Mouse (Mus musculus) myocyte (in vitro differentiated cells): Measurements from ENCODE around the gene Cdk17.

Experiments
- MAX ChIP-seq: IDR thresholded peaks from one replicate; pipeline ENCODE4 v1.6.1; 2011; ENCODE audit warnings: low read depth, mild to moderate bottlenecking, control low read depth
- MYOG ChIP-seq, 3 experiments: IDR thresholded peaks; one replicate each; pipeline ENCODE4 v1.6.1; 2011; ENCODE audit warnings: control low read depth in 2 of 3, low read depth in 2 of 3, mild to moderate bottlenecking in 2 of 3; ENCODE audit not compliant: insufficient read length in 2 of 3, control insufficient read depth in 1 of 3, insufficient read depth in 1 of 3
- POLR2A ChIP-seq: IDR thresholded peaks from one replicate; pipeline ENCODE4 v1.6.1; 2011; ENCODE audit warnings: low read depth, mild to moderate bottlenecking, control low read depth, moderate library complexity; ENCODE audit not compliant: insufficient read length
- POLR2AphosphoS2 ChIP-seq: IDR thresholded peaks from one replicate; pipeline ENCODE4 v1.6.1; 2011; ENCODE audit warnings: low read depth, control low read depth; ENCODE audit not compliant: insufficient read length
- TCF12 ChIP-seq: IDR thresholded peaks from one replicate; pipeline ENCODE4 v1.6.1; 2011; ENCODE audit warnings: mild to moderate bottlenecking, control low read depth; ENCODE audit not compliant: poor library complexity, insufficient read depth, severe bottlenecking
- TCF3 ChIP-seq: IDR thresholded peaks from one replicate; pipeline ENCODE4 v1.6.1; 2011; ENCODE audit warnings: low read depth, control low read depth; ENCODE audit not compliant: insufficient read length

GRCm38 (mm10) chr10:93282526-93282964 is 121.9 kb downstream of the Cdk17 start:
- no peak for TF ChIP-seq MAX
- TF ChIP-seq TCF3: no peak
- TF ChIP-seq TCF12: no peak
- no peak for TF ChIP-seq POLR2A
- TF ChIP-seq MYOG (IDR thresholded peaks at IDR 0.05; ENCODE audit: control insufficient read depth in 1 of 3, insufficient read depth in 1 of 3, insufficient read length in 2 of 3, low read depth in 2 of 3): no peak
- TF ChIP-seq POLR2AphosphoS2: no peak
